Mouse (Mus musculus) hindbrain, postnatal 0 days (tissue): ENCODE data around the gene Slmap. TPM values are rescaled to one million over a fixed set of nuclear protein-coding genes. Genes with fewer than 3 reads are reported as not detected.

Experiments used
- ATAC-seq: fragments of 200-750 bp; cut with Nextera tagmentation; 2 replicates; pipeline ENCODE4 v1.8.0; 2017; ENCODE audit warnings: mild to moderate bottlenecking, moderate TSS enrichment, moderate library complexity
- DNase-seq: peaks from one replicate; pipeline ENCODE4 v3.0.0-alpha.2; 2015; ENCODE audit warnings: low spot score
- H3K27ac ChIP-seq: fragments of 300-500 bp; sonication (generic); 2 replicates; pipeline ENCODE4 v1.5.1; 2014; ENCODE audit warnings: mild to moderate bottlenecking
- H3K27me3 ChIP-seq: fragments of 300-500 bp; sonication (generic); 2 replicates; pipeline ENCODE4 v1.6.1; 2014; ENCODE audit warnings: low read length, mixed read lengths; ENCODE audit not compliant: insufficient read depth
- H3K36me3 ChIP-seq: fragments of 300-500 bp; sonication (generic); 2 replicates; pipeline ENCODE4 v1.6.1; 2014; ENCODE audit warnings: low read length, mixed read lengths; ENCODE audit not compliant: insufficient read depth
- H3K4me1 ChIP-seq: fragments of 300-500 bp; sonication (generic); 2 replicates; pipeline ENCODE4 v1.6.1; 2014; ENCODE audit warnings: antibody characterized with exemption, low read length, mixed read lengths; ENCODE audit not compliant: insufficient read depth
- H3K4me2 ChIP-seq: fragments of 300-500 bp; sonication (generic); 2 replicates; pipeline ENCODE4 v1.6.1; 2014; ENCODE audit warnings: low read depth, mild to moderate bottlenecking, low read length, moderate library complexity, mixed read lengths
- H3K4me3 ChIP-seq: fragments of 300-500 bp; sonication (generic); 2 replicates; pipeline ENCODE4 v1.5.1; 2014; ENCODE audit warnings: low read length
- H3K9ac ChIP-seq: fragments of 300-500 bp; sonication (generic); replicated peaks from 2 replicates; pipeline ENCODE4 v1.6.1; 2014; ENCODE audit warnings: mild to moderate bottlenecking, low read length, moderate library complexity, mixed read lengths
- H3K9me3 ChIP-seq: fragments of 300-500 bp; sonication (generic); 2 replicates; pipeline ENCODE4 v1.6.1; 2016; ENCODE audit warnings: low read length, mixed read lengths
- CTCF ChIP-seq: IDR thresholded peaks from 2 replicates; pipeline ENCODE4 v1.5.1; 2016; ENCODE audit warnings: antibody characterized with exemption, control low read depth, low read depth
- WGBS: fragments of 180-500 bp; shearing (Covaris S2); extraction: QIAGEN DNeasy Blood & Tissue Kit; methylation state at CpG from one replicate; pipeline ENCODE4 v1.1.7; 2014; 5-methylcytosine and 5-hydroxymethylcytosine counted together
- polyA plus RNA-seq: library from polyadenylated mRNA; unstranded; fragments of >200 nt; fragmentation: Nextera tagmentation; extraction: Ambion mirVana; gene quantifications from 2 replicates; pipeline ENCODE4 v1.2.1, GENCODE M21; 2015
- total RNA-seq: library from RNA; depleted of rRNA; stranded (reverse); fragments of >200 nt; gene quantifications from 2 replicates; pipeline ENCODE4 v1.2.3, GENCODE M21; 2014

Slmap gene
- total and polyA plus RNA-seq, 2 experiments from 2014 or later, result 11.7 to 16.1 TPM

DNA sequence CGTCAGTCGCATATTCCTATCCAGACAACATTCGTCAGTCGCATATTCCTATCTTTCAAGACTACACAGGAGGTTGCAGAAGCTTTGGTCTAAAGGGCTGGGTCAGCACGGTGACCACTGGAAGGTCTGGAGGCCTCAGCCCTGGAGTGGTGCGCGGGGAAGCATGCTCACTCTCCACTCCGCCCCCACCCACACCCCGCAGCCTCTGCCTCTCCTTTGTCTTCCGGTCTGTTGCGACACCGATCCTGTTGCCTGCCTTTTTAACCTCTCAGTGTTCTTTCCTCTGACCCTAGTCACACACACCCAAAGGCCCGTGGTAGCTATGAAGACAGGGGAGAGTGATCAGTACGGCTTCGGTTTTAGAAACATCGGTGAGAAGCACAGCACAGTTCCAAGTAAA lies 79.9 kb downstream of the Slmap start:
- no peak for DNase-seq
- Histone ChIP-seq H3K36me3 (no peaks in the 10 kb centered on the region; the same call in 1 of the 2 replicates), H3K27ac (no peak overlapping the region), H3K4me1 (no peaks in the 10 kb centered on the region), H3K4me2 (no peak overlapping the region), H3K27me3 (no peaks in the 10 kb centered on the region), H3K9me3 (no peaks in the 10 kb centered on the region), H3K4me3 (no peak overlapping the region), H3K9ac (no peak overlapping the region)
- no peak for TF ChIP-seq CTCF
- WGBS, result 57% methylated on average over 16 of the region's 16 CpGs
- ATAC-seq, result no peak

DNA sequence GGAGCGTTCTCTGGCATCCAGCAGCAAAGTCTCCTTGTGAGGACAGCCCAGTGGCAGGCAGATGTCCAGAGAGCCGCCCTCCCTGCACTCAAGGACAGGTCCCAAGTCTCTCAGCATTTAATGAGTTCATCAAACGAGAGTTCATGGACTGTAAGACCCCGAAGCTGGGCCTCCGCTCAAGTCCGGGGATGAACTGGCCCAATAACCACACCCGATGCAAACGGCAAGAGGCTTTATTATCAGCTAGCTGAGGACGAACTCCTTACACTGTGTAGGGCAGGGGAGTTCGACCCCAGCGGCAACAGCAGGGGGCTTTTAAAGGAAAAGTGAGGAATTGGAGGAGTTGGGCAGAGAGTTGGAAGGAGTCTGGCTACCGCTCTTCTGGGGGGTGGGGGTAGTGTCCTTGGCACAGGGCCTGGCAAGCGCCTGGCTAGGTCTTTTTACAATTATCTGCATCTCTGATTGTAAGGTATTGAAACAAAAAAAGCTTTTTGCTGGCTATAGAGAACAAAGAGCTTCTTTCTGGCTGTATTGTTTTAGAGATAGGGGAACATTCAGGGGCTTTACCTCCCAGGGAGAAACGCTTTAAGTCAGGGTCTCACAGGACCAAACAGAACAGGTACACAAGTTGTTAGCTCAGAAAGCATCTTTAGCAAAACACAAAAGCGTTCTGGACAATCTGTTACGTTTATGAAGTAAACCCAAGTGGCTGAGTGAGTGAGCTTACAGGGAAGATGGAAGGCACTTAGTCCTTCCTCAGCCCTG lies 84.5 kb downstream of the Slmap start:
- DNase-seq (peak; percentile 16), ATAC-seq (peak; percentile 38; the same call in 1 of the 2 replicates)
- TF ChIP-seq CTCF, result no peak
- Histone ChIP-seq H3K4me1 (no peaks in the 10 kb centered on the region), H3K27me3 (no peaks in the 10 kb centered on the region), H3K9me3 (no peaks in the 10 kb centered on the region), H3K4me3 (no peak overlapping the region), H3K36me3 (no peaks in the 10 kb centered on the region; the same call in 1 of the 2 replicates), H3K9ac (no peak overlapping the region), H3K4me2 (peak overlapping the region; percentile 43), H3K27ac (no peak overlapping the region)
- 15% methylated on average over 16 of the region's 16 CpGs for WGBS

DNA sequence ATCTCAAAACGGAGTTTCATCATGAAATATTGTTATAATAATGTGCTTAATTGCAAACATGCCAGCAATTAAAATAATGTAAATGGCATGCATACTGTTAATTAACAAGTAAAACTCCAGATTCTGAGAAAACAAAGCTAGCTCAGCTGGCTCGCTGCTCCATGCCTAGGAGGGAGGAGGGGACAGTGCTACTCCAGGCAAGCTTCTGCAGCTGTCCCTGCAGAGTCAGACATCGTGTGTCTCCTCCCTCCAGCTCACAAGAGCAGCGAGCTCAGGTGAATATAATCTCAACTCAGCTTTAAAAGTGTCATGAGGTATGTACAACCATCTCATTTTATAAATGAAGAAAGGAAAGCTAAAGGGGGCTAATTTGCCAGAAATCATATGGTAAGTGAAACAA lies 86.2 kb downstream of the Slmap start:
- 49% methylated on average over 4 of the region's 4 CpGs for WGBS
- H3K4me1 ChIP-seq, result no peaks in the 10 kb centered on the region
- H3K36me3 ChIP-seq, result no peaks in the 10 kb centered on the region; the same call in 1 of the 2 replicates
- H3K4me2 ChIP-seq, result no peak overlapping the region
- no peak overlapping the region for H3K4me3 ChIP-seq
- no peak overlapping the region for H3K9ac ChIP-seq
- H3K9me3 ChIP-seq, result no peaks in the 10 kb centered on the region
- DNase-seq, result no peak
- ATAC-seq, result no peak
- H3K27me3 ChIP-seq, result no peaks in the 10 kb centered on the region
- H3K27ac ChIP-seq, result no peak overlapping the region
- no peak for TF ChIP-seq CTCF

DNA sequence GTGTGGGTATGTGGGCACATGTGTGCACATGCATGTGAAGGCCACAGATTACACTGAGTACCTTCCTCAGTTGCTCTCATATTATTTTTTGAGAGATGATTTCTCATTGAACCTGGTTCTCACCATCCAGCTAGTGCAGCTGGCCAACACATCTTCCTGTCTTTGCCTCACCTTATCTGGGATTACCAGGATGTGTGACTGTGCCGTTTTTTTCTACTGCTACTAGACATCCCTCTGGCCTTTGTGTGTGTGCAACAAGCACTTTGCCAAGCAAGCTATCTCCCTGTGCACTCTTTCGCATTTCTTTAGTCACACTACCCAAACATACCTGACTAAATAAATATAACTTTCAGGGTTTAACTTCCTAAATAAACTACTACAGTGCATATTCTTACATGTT lies 87.5 kb downstream of the Slmap start:
- no peak for DNase-seq
- no peaks in the 10 kb centered on the region for H3K27me3 ChIP-seq
- H3K9ac ChIP-seq, result no peak overlapping the region
- WGBS, result 92% methylated on average over 2 of the region's 2 CpGs
- no peak overlapping the region for H3K4me2 ChIP-seq
- ATAC-seq, result no peak
- no peaks in the 10 kb centered on the region for H3K36me3 ChIP-seq
- TF ChIP-seq CTCF, result no peak
- no peaks in the 10 kb centered on the region for H3K9me3 ChIP-seq
- no peak overlapping the region for H3K4me3 ChIP-seq
- H3K4me1 ChIP-seq, result no peaks in the 10 kb centered on the region
- H3K27ac ChIP-seq, result no peak overlapping the region

DNA sequence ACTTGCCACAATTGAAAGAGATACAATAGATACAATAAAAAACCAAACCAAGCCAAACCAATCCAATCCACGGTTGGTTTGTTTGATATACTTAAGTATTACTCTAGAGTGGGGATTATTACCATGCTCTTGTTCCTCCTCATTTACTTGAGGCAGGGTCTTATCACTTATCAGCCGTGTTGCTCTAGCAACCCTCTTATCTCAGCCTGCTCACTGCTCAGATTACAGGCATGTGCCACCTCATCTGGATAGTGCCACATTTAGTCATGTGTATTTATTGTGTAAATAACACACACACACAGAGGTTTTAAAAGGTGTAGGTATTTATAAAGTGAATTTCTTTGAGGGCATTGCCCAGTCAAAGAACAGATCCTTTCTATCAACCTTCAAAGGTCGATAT lies 88.2 kb downstream of the Slmap start:
- 89% methylated on average over 3 of the region's 3 CpGs for WGBS
- DNase-seq (no peak), ATAC-seq (no peak)
- no peak for TF ChIP-seq CTCF
- Histone ChIP-seq H3K9ac (no peak overlapping the region), H3K4me3 (no peak overlapping the region), H3K27me3 (no peaks in the 10 kb centered on the region), H3K9me3 (no peaks in the 10 kb centered on the region), H3K27ac (no peak overlapping the region), H3K36me3 (no peaks in the 10 kb centered on the region), H3K4me1 (no peaks in the 10 kb centered on the region), H3K4me2 (no peak overlapping the region)

DNA sequence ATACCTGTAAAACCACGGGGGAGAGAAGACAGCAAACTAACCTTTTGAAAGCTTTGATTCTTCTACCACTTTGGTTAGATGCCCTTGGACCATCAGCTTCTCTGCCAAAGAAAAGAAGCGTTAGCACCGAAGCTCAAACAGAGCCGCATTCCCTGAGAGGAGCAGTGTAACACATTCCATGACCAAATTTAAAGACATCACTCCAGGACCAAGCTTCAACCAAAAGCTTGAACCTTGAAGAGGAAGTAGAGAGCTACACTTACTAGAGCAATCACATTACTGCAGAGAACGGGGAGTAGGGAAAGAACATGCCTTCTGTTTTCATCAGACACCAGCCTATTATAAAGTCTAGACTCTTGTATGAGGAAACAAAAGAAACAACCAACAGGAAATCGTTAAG lies 92.2 kb downstream of the Slmap start:
- Histone ChIP-seq H3K9ac (no peak overlapping the region), H3K9me3 (no peaks in the 10 kb centered on the region), H3K4me3 (no peak overlapping the region), H3K36me3 (no peaks in the 10 kb centered on the region), H3K4me1 (no peaks in the 10 kb centered on the region), H3K4me2 (no peak overlapping the region), H3K27me3 (no peaks in the 10 kb centered on the region), H3K27ac (no peak overlapping the region)
- no peak for TF ChIP-seq CTCF
- DNase-seq, result no peak
- 78% methylated on average over 6 of the region's 6 CpGs for WGBS
- ATAC-seq, result no peak
